Mouse (Mus musculus): Measurements from ENCODE around the gene Arl6ip4. TPM values are rescaled to one million over a fixed set of nuclear protein-coding genes. Genes with fewer than 3 reads are reported as not detected.

Gene Arl6ip4
- polyA plus RNA-seq, 1 experiment = 19.6 TPM

- TF ChIP-seq POLR2A (IDR thresholded peaks at IDR 0.05; ENCODE audit: low read depth, low read length) (no peak), CTCF (IDR thresholded peaks at IDR 0.05; ENCODE audit: extremely low read depth, insufficient read length, insufficient replicate concordance, low read depth, low read length) (peak; percentile 94)
- Histone ChIP-seq H3K36me3 (ENCODE audit: control insufficient read depth, insufficient read depth, low read length) (peaks cover 1% of the 10 kb centered on the region; the same call in 1 of the 2 replicates), H3K27me3 (ENCODE audit: control insufficient read depth, insufficient read depth, low read length) (no peaks in the 10 kb centered on the region), H3K4me1 (ENCODE audit: control insufficient read depth, insufficient read depth, insufficient read length, low read length) (peaks cover 13% of the 10 kb centered on the region), H3K27ac (ENCODE audit: insufficient read depth, low read depth, low read length) (peak overlapping the region; percentile 72), H3K4me3 (ENCODE audit: low read depth, low read length) (peak overlapping the region; percentile 86)
- 17% methylated on average over 17 of the region's 17 CpGs for WGBS
Observed at GRCm38 (mm10) chr5:124111077-124111741, 4.7 kb upstream of the Arl6ip4 start.

GRCm38 (mm10) chr5:124111742-124112497 lies 4.0 kb upstream of the Arl6ip4 start, which contains the start of gene Ogfod2:
Gene Ogfod2, plus strand, starts transcription at chr5:124112297.
- peaks cover 18% of the 10 kb centered on the region for H3K4me1 ChIP-seq (ENCODE audit: control insufficient read depth, insufficient read depth, insufficient read length, low read length)
- under 1% methylated on average over 66 of the region's 66 CpGs for WGBS
- H3K36me3 ChIP-seq (ENCODE audit: control insufficient read depth, insufficient read depth, low read length) = peaks cover 1% of the 10 kb centered on the region; the same call in 1 of the 2 replicates
- peak within 1 kb of the TSS; percentile 97 for H3K27ac ChIP-seq (ENCODE audit: insufficient read depth, low read depth, low read length)
- TF ChIP-seq CTCF (IDR thresholded peaks at IDR 0.05; ENCODE audit: extremely low read depth, insufficient read length, insufficient replicate concordance, low read depth, low read length) (peak; percentile 19; the same call in 1 of the 2 replicates), POLR2A (IDR thresholded peaks at IDR 0.05; ENCODE audit: low read depth, low read length) (peak; percentile 58)
- peak within 1 kb of the TSS; percentile 86 for H3K4me3 ChIP-seq (ENCODE audit: low read depth, low read length)
- H3K27me3 ChIP-seq (ENCODE audit: control insufficient read depth, insufficient read depth, low read length) = no peaks in the 10 kb centered on the region

GRCm38 (mm10) chr5:124112531-124112930 lies 3.4 kb upstream of the Arl6ip4 start:
- H3K4me3 ChIP-seq (ENCODE audit: low read depth, low read length) = peak overlapping the region; percentile 86
- TF ChIP-seq CTCF (IDR thresholded peaks at IDR 0.05; ENCODE audit: extremely low read depth, insufficient read length, insufficient replicate concordance, low read depth, low read length) (no peak), POLR2A (IDR thresholded peaks at IDR 0.05; ENCODE audit: low read depth, low read length) (no peak)
- peak overlapping the region; percentile 50 for H3K27ac ChIP-seq (ENCODE audit: insufficient read depth, low read depth, low read length)
- WGBS = under 1% methylated on average over 18 of the region's 18 CpGs
- H3K27me3 ChIP-seq (ENCODE audit: control insufficient read depth, insufficient read depth, low read length) = no peaks in the 10 kb centered on the region
- H3K4me1 ChIP-seq (ENCODE audit: control insufficient read depth, insufficient read depth, insufficient read length, low read length) = peaks cover 20% of the 10 kb centered on the region
- H3K36me3 ChIP-seq (ENCODE audit: control insufficient read depth, insufficient read depth, low read length) = peaks cover 3% of the 10 kb centered on the region; the same call in 1 of the 2 replicates

GRCm38 (mm10) chr5:124113030-124113429 lies 2.9 kb upstream of the Arl6ip4 start:
- no peak for TF ChIP-seq POLR2A (IDR thresholded peaks at IDR 0.05; ENCODE audit: low read depth, low read length)
- no peak; the same call in 1 of the 2 replicates for TF ChIP-seq CTCF (IDR thresholded peaks at IDR 0.05; ENCODE audit: extremely low read depth, insufficient read length, insufficient replicate concordance, low read depth, low read length)
- Histone ChIP-seq H3K27me3 (ENCODE audit: control insufficient read depth, insufficient read depth, low read length) (no peaks in the 10 kb centered on the region), H3K27ac (ENCODE audit: insufficient read depth, low read depth, low read length) (peak overlapping the region; percentile 50), H3K4me3 (ENCODE audit: low read depth, low read length) (peak overlapping the region; percentile 86), H3K4me1 (ENCODE audit: control insufficient read depth, insufficient read depth, insufficient read length, low read length) (peaks cover 20% of the 10 kb centered on the region), H3K36me3 (ENCODE audit: control insufficient read depth, insufficient read depth, low read length) (peaks cover 3% of the 10 kb centered on the region; the same call in 1 of the 2 replicates)
- 13% methylated on average over 14 of the region's 14 CpGs for WGBS

- peaks cover 20% of the 10 kb centered on the region for H3K4me1 ChIP-seq (ENCODE audit: control insufficient read depth, insufficient read depth, insufficient read length, low read length)
- H3K36me3 ChIP-seq (ENCODE audit: control insufficient read depth, insufficient read depth, low read length) = peaks cover 9% of the 10 kb centered on the region; the same call in 1 of the 2 replicates
- TF ChIP-seq POLR2A (IDR thresholded peaks at IDR 0.05; ENCODE audit: low read depth, low read length) (no peak), CTCF (IDR thresholded peaks at IDR 0.05; ENCODE audit: extremely low read depth, insufficient read length, insufficient replicate concordance, low read depth, low read length) (no peak)
- H3K27me3 ChIP-seq (ENCODE audit: control insufficient read depth, insufficient read depth, low read length) = no peaks in the 10 kb centered on the region
- WGBS = 94% methylated on average over 24 of the region's 24 CpGs
- no peak overlapping the region for H3K4me3 ChIP-seq (ENCODE audit: low read depth, low read length)
- H3K27ac ChIP-seq (ENCODE audit: insufficient read depth, low read depth, low read length) = no peak overlapping the region
Observed at GRCm38 (mm10) chr5:124114276-124115025, 1.4 kb upstream of the Arl6ip4 start.

- TF ChIP-seq POLR2A (IDR thresholded peaks at IDR 0.05; ENCODE audit: low read depth, low read length) = no peak
- no peak for TF ChIP-seq CTCF (IDR thresholded peaks at IDR 0.05; ENCODE audit: extremely low read depth, insufficient read length, insufficient replicate concordance, low read depth, low read length)
- Histone ChIP-seq H3K27me3 (ENCODE audit: control insufficient read depth, insufficient read depth, low read length) (no peaks in the 10 kb centered on the region), H3K27ac (ENCODE audit: insufficient read depth, low read depth, low read length) (no peak overlapping the region), H3K36me3 (ENCODE audit: control insufficient read depth, insufficient read depth, low read length) (peaks cover 11% of the 10 kb centered on the region; the same call in 1 of the 2 replicates), H3K4me3 (ENCODE audit: low read depth, low read length) (peak overlapping the region; percentile 83), H3K4me1 (ENCODE audit: control insufficient read depth, insufficient read depth, insufficient read length, low read length) (peaks cover 20% of the 10 kb centered on the region)
- WGBS = 25% methylated on average over 6 of the region's 7 CpGs
Observed at GRCm38 (mm10) chr5:124115531-124115930, 358 bp upstream of the Arl6ip4 start.
